Mouse (Mus musculus): ENCODE data around the gene Vmn1r94.
"Not testable (repeated sequence)": the region's sequence is repeated elsewhere in the genome, so short reads cannot be mapped to it uniquely, and the experiment has no call there.

Vmn1r94 gene

GRCm38 (mm10) chr7:20168277-20168676, at the start of gene Vmn1r94:
Gene Vmn1r94 (minus strand): TSS chr7:20168377.
- in situ Hi-C loops (cut with MboI, MseI): not testable (repeated sequence)

GRCm38 (mm10) chr7:20205507-20205906, 37.3 kb upstream of the Vmn1r94 start, which contains the start of gene Gm6164:
Gene Gm6164 (minus strand): TSS chr7:20205607.
- in situ Hi-C loops (cut with MboI, MseI): not testable (repeated sequence)

- in situ Hi-C loops (cut with MboI, MseI): loop anchor here (25.0 kb wide), 2 partner anchors 669 to 1994 kb away; partner anchors contain the start of genes Vmn1r116 and Vmn1r143
Measured at GRCm38 (mm10) chr7:20193410-20193809, 25.2 kb upstream of the Vmn1r94 start, which contains the start of gene Vmn1r95. Gene Vmn1r95 (plus strand): TSS chr7:20193710.

GRCm38 (mm10) chr7:20138988-20139387, 29.2 kb downstream of the Vmn1r94 start, which contains the start of gene Vmn1r93:
Gene Vmn1r93 (minus strand): TSS chr7:20139088.
- in situ Hi-C loops (cut with MboI, MseI): loop anchor here (5.0 kb wide), 1 partner anchor 1993 kb away; the partner anchor contains the start of gene Gm10666

GRCm38 (mm10) chr7:20122479-20122878, 45.7 kb downstream of the Vmn1r94 start, which contains the start of gene Gm16442:
Gene Gm16442 (minus strand): TSS chr7:20122579.
- in situ Hi-C loops (cut with MboI, MseI): loop anchor here (25.0 kb wide), 1 partner anchor 1140 kb away; the partner anchor contains the start of genes Vmn1r124 and Vmn1r125
